Mouse (Mus musculus): ENCODE data around the gene Sympk. TPM values are rescaled to one million over a fixed set of nuclear protein-coding genes. Genes with fewer than 3 reads are reported as not detected.

Gene Sympk
- polyA plus RNA-seq, 1 experiment from 2014 or later, result 35.6 TPM

- no peak overlapping the region for H3K9ac ChIP-seq (ENCODE audit: low read length)
Measured at GRCm38 (mm10) chr7:19050172-19050571, 26.0 kb downstream of the Sympk start.

GRCm38 (mm10) chr7:19051161-19051560 lies 27.0 kb downstream of the Sympk start:
- Histone ChIP-seq H3K36me3 (ENCODE audit: control insufficient read depth, insufficient read depth, low read length) (peaks cover 28% of the 10 kb centered on the region), H3K9ac (ENCODE audit: low read length) (no peak overlapping the region), H3K4me1 (ENCODE audit: control insufficient read depth, insufficient read depth, low read length) (no peaks in the 10 kb centered on the region; the same call in 1 of the 2 replicates), H3K4me3 (ENCODE audit: low read depth, low read length) (no peak overlapping the region), H3K4me2 (ENCODE audit: low read depth) (no peak overlapping the region), H3K27me3 (ENCODE audit: control insufficient read depth, insufficient read depth, low read length) (no peaks in the 10 kb centered on the region), H3K27ac (ENCODE audit: low read depth, low read length) (no peak overlapping the region), H3K9me3 (ENCODE audit: control insufficient read depth, low read length) (no peaks in the 10 kb centered on the region)
- ATAC-seq (ENCODE audit: insufficient read depth, low FRiP score, low TSS enrichment), result no peak
- no peak for DNase-seq (ENCODE audit: low spot score)
- 77% methylated on average over 4 of the region's 4 CpGs for WGBS

More at GRCm38 (mm10) chr7:19050172-19050571, 26.0 kb downstream of the Sympk start:
- DNase-seq (ENCODE audit: low spot score) (no peak), ATAC-seq (ENCODE audit: insufficient read depth, low FRiP score, low TSS enrichment) (no peak)
- no peaks in the 10 kb centered on the region for H3K27me3 ChIP-seq (ENCODE audit: control insufficient read depth, insufficient read depth, low read length)
- peaks cover 31% of the 10 kb centered on the region for H3K36me3 ChIP-seq (ENCODE audit: control insufficient read depth, insufficient read depth, low read length)
- no peaks in the 10 kb centered on the region for H3K9me3 ChIP-seq (ENCODE audit: control insufficient read depth, low read length)
- no peak overlapping the region for H3K4me2 ChIP-seq (ENCODE audit: low read depth)
- no peaks in the 10 kb centered on the region; the same call in 1 of the 2 replicates for H3K4me1 ChIP-seq (ENCODE audit: control insufficient read depth, insufficient read depth, low read length)
- H3K27ac ChIP-seq (ENCODE audit: low read depth, low read length), result no peak overlapping the region
- 89% methylated on average over 8 of the region's 8 CpGs for WGBS
- H3K4me3 ChIP-seq (ENCODE audit: low read depth, low read length), result no peak overlapping the region

- Histone ChIP-seq H3K4me3 (ENCODE audit: low read depth, low read length) (no peak overlapping the region), H3K4me1 (ENCODE audit: control insufficient read depth, insufficient read depth, low read length) (no peaks in the 10 kb centered on the region; the same call in 1 of the 2 replicates), H3K4me2 (ENCODE audit: low read depth) (no peak overlapping the region), H3K27ac (ENCODE audit: low read depth, low read length) (no peak overlapping the region), H3K9me3 (ENCODE audit: control insufficient read depth, low read length) (no peaks in the 10 kb centered on the region), H3K27me3 (ENCODE audit: control insufficient read depth, insufficient read depth, low read length) (no peaks in the 10 kb centered on the region), H3K36me3 (ENCODE audit: control insufficient read depth, insufficient read depth, low read length) (peaks cover 22% of the 10 kb centered on the region), H3K9ac (ENCODE audit: low read length) (no peak overlapping the region)
- WGBS, result 89% methylated on average over 15 of the region's 15 CpGs
- DNase-seq (ENCODE audit: low spot score) (no peak), ATAC-seq (ENCODE audit: insufficient read depth, low FRiP score, low TSS enrichment) (no peak)
Measured at GRCm38 (mm10) chr7:19052345-19053135, 28.4 kb downstream of the Sympk start.

DNA sequence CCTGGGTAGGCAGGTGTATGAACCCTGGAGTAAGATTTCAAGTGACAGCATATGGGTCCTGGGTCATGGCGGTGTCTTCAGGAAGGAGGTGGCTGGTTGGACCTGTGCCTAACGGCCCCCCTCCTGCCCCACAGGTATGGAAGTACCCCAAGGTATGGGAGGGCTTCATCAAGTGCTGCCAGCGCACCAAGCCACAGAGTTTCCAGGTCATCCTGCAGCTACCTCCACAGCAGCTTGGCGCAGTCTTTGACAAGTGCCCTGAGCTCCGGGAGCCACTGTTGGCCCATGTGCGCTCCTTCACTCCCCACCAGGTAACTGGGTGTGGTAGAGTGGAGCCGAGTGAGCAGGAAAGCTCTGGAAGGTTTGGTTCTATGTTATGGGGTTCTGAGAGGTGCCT lies 29.0 kb downstream of the Sympk start:
- H3K36me3 ChIP-seq (ENCODE audit: control insufficient read depth, insufficient read depth, low read length), result peaks cover 21% of the 10 kb centered on the region
- no peak for ATAC-seq (ENCODE audit: insufficient read depth, low FRiP score, low TSS enrichment)
- no peak overlapping the region for H3K4me2 ChIP-seq (ENCODE audit: low read depth)

DNA sequence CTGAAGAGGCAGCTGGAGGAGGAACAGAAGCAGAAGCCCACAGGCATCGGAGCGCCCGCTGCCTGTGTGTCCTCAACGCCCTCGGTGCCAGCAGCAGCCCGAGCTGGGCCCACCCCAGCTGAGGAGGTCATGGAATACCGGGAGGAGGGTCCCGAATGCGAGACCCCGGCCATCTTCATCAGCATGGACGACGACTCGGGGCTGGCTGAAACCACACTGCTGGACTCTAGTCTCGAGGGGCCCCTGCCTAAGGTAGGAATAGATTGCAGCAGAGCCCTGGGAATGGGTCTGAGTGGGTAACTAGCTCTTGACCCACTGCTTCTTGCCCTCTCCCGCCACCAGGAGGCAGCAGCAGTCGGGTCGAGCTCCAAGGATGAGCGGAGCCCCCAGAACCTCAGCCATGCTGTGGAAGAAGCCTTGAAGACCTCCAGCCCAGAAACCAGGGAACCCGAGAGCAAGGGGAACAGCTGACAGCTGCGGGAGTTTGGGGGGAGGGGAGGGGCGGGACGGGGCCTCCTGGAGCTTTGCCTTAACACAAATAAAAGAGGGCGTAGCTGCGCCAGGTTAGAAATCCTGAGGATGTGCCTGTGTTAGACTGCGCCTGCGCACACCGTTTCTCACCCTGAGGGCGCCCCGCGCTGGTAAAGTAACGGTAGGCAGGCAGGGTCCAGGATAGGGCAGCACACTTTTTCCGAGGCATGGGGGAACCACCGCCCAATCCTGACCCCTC lies 30.0 kb downstream of the Sympk start, which contains the start of gene Rsph6a:
Gene Rsph6a (plus strand): TSS at position 644 of the 730 bp plus-strand sequence.
- peak within 1 kb of the TSS; percentile 35; the same call in 1 of the 2 replicates for H3K9ac ChIP-seq (ENCODE audit: low read length)
- ATAC-seq (ENCODE audit: insufficient read depth, low FRiP score, low TSS enrichment) (peak; percentile 80), DNase-seq (ENCODE audit: low spot score) (peak; percentile 84)
- H3K27ac ChIP-seq (ENCODE audit: low read depth, low read length), result no peak within 1 kb of the TSS
- no peaks in the 10 kb centered on the region for H3K9me3 ChIP-seq (ENCODE audit: control insufficient read depth, low read length)
- no peaks in the 10 kb centered on the region; the same call in 1 of the 2 replicates for H3K4me1 ChIP-seq (ENCODE audit: control insufficient read depth, insufficient read depth, low read length)
- 19% methylated on average over 33 of the region's 33 CpGs for WGBS
- H3K4me2 ChIP-seq (ENCODE audit: low read depth), result peak within 1 kb of the TSS; percentile 42
- H3K36me3 ChIP-seq (ENCODE audit: control insufficient read depth, insufficient read depth, low read length), result peaks cover 13% of the 10 kb centered on the region
- no peaks in the 10 kb centered on the region for H3K27me3 ChIP-seq (ENCODE audit: control insufficient read depth, insufficient read depth, low read length)
- H3K4me3 ChIP-seq (ENCODE audit: low read depth, low read length), result peak within 1 kb of the TSS; percentile 10; the same call in 1 of the 2 replicates

More for the DNA sequence above, 29.0 kb downstream of the Sympk start:
- H3K27me3 ChIP-seq (ENCODE audit: control insufficient read depth, insufficient read depth, low read length), result no peaks in the 10 kb centered on the region
- H3K27ac ChIP-seq (ENCODE audit: low read depth, low read length), result no peak overlapping the region
- 90% methylated on average over 7 of the region's 7 CpGs for WGBS
- no peaks in the 10 kb centered on the region for H3K9me3 ChIP-seq (ENCODE audit: control insufficient read depth, low read length)
- H3K4me3 ChIP-seq (ENCODE audit: low read depth, low read length), result no peak overlapping the region
- no peak overlapping the region for H3K9ac ChIP-seq (ENCODE audit: low read length)
- no peaks in the 10 kb centered on the region; the same call in 1 of the 2 replicates for H3K4me1 ChIP-seq (ENCODE audit: control insufficient read depth, insufficient read depth, low read length)
- no peak for DNase-seq (ENCODE audit: low spot score)

DNA sequence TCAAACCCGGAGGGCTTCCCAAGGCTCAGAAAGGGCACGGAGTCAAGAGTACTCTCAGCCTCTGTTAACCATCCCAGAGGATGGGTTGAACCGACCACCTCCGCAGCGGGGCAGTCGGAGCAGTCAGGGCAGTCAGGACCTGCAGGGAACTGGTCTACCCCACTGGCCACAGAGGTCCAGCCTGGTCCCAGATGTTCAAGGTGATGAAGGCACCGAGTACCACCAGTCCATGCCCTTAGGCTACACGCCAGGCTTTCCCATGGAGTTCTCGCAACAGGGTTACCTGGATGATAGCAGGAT lies 30.6 kb downstream of the Sympk start:
- Histone ChIP-seq H3K9me3 (ENCODE audit: control insufficient read depth, low read length) (no peaks in the 10 kb centered on the region), H3K4me3 (ENCODE audit: low read depth, low read length) (no peak overlapping the region), H3K9ac (ENCODE audit: low read length) (no peak overlapping the region), H3K4me2 (ENCODE audit: low read depth) (peak overlapping the region; percentile 42), H3K27me3 (ENCODE audit: control insufficient read depth, insufficient read depth, low read length) (no peaks in the 10 kb centered on the region), H3K36me3 (ENCODE audit: control insufficient read depth, insufficient read depth, low read length) (peaks cover 11% of the 10 kb centered on the region), H3K4me1 (ENCODE audit: control insufficient read depth, insufficient read depth, low read length) (no peaks in the 10 kb centered on the region; the same call in 1 of the 2 replicates), H3K27ac (ENCODE audit: low read depth, low read length) (no peak overlapping the region)
- WGBS, result 65% methylated on average over 9 of the region's 9 CpGs
- no peak for DNase-seq (ENCODE audit: low spot score)
- 0 out of 2 replicates have a peak, but pooled peaks have one; percentile 31 for ATAC-seq (ENCODE audit: insufficient read depth, low FRiP score, low TSS enrichment)

GRCm38 (mm10) chr7:19055108-19055507 lies 30.9 kb downstream of the Sympk start:
- H3K4me1 ChIP-seq (ENCODE audit: control insufficient read depth, insufficient read depth, low read length), result no peaks in the 10 kb centered on the region; the same call in 1 of the 2 replicates
- H3K36me3 ChIP-seq (ENCODE audit: control insufficient read depth, insufficient read depth, low read length), result peaks cover 7% of the 10 kb centered on the region
- H3K4me3 ChIP-seq (ENCODE audit: low read depth, low read length), result no peak overlapping the region
- H3K9ac ChIP-seq (ENCODE audit: low read length), result no peak overlapping the region
- no peak for DNase-seq (ENCODE audit: low spot score)
- no peak overlapping the region for H3K27ac ChIP-seq (ENCODE audit: low read depth, low read length)
- H3K27me3 ChIP-seq (ENCODE audit: control insufficient read depth, insufficient read depth, low read length), result no peaks in the 10 kb centered on the region
- no peak for ATAC-seq (ENCODE audit: insufficient read depth, low FRiP score, low TSS enrichment)
- H3K4me2 ChIP-seq (ENCODE audit: low read depth), result no peak overlapping the region
- 90% methylated on average over 8 of the region's 8 CpGs for WGBS
- H3K9me3 ChIP-seq (ENCODE audit: control insufficient read depth, low read length), result no peaks in the 10 kb centered on the region

GRCm38 (mm10) chr7:19057405-19057804 lies 33.2 kb downstream of the Sympk start:
- H3K4me1 ChIP-seq (ENCODE audit: control insufficient read depth, insufficient read depth, low read length), result no peaks in the 10 kb centered on the region; the same call in 1 of the 2 replicates
- peaks cover 2% of the 10 kb centered on the region for H3K36me3 ChIP-seq (ENCODE audit: control insufficient read depth, insufficient read depth, low read length)
- no peaks in the 10 kb centered on the region for H3K27me3 ChIP-seq (ENCODE audit: control insufficient read depth, insufficient read depth, low read length)
- no peaks in the 10 kb centered on the region for H3K9me3 ChIP-seq (ENCODE audit: control insufficient read depth, low read length)
- H3K9ac ChIP-seq (ENCODE audit: low read length), result no peak overlapping the region
- ATAC-seq (ENCODE audit: insufficient read depth, low FRiP score, low TSS enrichment), result no peak
- H3K27ac ChIP-seq (ENCODE audit: low read depth, low read length), result no peak overlapping the region
- no peak overlapping the region for H3K4me2 ChIP-seq (ENCODE audit: low read depth)
- no peak for DNase-seq (ENCODE audit: low spot score)
- H3K4me3 ChIP-seq (ENCODE audit: low read depth, low read length), result no peak overlapping the region
- 90% methylated on average over 10 of the region's 10 CpGs for WGBS
